Mouse (Mus musculus): ENCODE results near the gene Snap91. TPM values are rescaled to one million over a fixed set of nuclear protein-coding genes. Genes with fewer than 3 reads are reported as not detected.

The Snap91 gene
- polyA plus RNA-seq, 1 experiment = 0.18 TPM

DNA sequence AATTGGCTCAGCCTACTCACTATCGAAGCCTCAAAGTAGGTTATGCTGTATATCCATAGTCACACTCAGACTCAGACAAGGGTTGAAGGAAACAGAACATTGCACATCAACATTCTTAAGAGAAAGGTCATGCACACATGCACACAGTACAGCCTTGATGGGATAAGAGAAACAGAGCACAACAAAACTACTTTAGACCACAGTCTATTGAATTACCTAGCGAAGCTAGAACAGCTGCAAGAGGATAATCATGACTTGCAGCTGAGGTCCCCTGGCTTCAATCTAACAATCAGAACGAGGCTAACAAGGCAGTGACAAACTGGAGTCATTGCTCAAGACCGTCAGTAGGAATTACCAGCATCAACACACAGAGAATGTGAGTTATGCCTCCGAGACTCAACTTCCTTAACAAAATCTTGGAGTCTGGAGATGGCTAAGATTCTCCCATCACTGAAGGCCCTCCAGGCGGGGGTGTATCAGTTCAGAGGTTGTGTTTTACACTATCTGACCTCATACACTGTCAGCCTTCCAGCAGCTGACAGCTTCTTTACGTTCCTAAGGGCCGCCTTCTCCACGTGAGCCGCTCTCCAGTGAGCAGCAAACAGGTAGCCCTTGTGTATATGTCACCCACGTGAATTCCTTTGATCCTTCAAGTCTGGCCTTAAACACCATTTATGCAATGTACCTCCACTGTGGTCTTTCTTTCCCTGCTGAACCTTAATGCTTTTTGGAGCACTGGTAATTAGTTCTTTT, 10.7 kb downstream of the Snap91 start:
- WGBS = 56% methylated on average over 11 of the region's 11 CpGs
- no peak overlapping the region for H3K4me3 ChIP-seq (replicated peaks; ENCODE audit: extremely low read depth, low read depth, low read length)
- TF ChIP-seq CTCF (IDR thresholded peaks at IDR 0.05; ENCODE audit: insufficient read depth, low read length) (no peak), POLR2A (IDR thresholded peaks at IDR 0.05; ENCODE audit: borderline replicate concordance, extremely low read depth, low read depth, low read length) (no peak)
- no peaks in the 10 kb centered on the region for H3K4me1 ChIP-seq (ENCODE audit: control insufficient read depth, insufficient read depth, low read length)
- no peak for DNase-seq

DNA sequence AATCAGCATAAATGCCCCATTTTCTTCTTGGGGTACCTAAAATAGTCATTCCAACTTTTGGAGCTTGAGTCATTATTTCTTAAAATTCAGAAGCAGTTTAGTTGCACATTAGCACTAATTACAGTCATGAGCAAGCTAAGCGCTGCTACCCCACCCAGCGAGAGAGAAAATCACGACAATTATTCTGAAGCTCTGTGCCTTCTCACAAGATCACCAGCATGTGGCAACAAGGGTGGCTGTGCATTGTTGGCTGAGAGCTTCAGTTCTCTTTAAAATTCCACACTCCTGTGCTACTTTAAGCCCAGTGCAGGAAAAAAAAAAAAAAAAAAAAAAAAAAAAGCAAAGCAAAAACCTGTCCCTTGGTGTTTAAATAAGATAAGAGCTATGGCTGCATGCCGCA, 22.4 kb downstream of the Snap91 start:
- TF ChIP-seq POLR2A (IDR thresholded peaks at IDR 0.05; ENCODE audit: borderline replicate concordance, extremely low read depth, low read depth, low read length) (no peak), CTCF (IDR thresholded peaks at IDR 0.05; ENCODE audit: insufficient read depth, low read length) (no peak)
- 79% methylated on average over 4 of the region's 4 CpGs for WGBS
- DNase-seq = no peak
- Histone ChIP-seq H3K4me1 (ENCODE audit: control insufficient read depth, insufficient read depth, low read length) (no peaks in the 10 kb centered on the region), H3K4me3 (replicated peaks; ENCODE audit: extremely low read depth, low read depth, low read length) (no peak overlapping the region)

DNA sequence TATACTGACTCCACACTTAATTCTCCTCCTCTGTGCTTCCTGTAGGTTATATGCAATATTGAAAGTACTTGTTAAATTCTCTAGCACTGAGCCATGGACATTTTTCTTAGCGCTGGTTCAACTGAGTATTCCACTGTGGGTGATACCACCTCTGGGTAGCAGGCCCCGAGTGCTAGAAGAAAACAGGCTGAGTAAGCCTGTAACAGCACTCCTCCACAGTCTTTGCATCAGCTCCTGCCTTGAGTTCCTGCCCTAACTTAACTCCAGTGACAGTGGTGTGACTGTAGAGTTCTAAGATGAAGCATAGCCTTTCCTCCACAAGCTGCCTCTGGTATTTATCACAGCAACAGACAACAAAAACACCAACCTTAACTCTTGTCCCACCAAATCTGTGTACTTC, 22.8 kb downstream of the Snap91 start:
- no peak for DNase-seq
- no peak overlapping the region for H3K4me3 ChIP-seq (replicated peaks; ENCODE audit: extremely low read depth, low read depth, low read length)
- no peaks in the 10 kb centered on the region for H3K4me1 ChIP-seq (ENCODE audit: control insufficient read depth, insufficient read depth, low read length)
- no peak for TF ChIP-seq CTCF (IDR thresholded peaks at IDR 0.05; ENCODE audit: insufficient read depth, low read length)
- no peak for TF ChIP-seq POLR2A (IDR thresholded peaks at IDR 0.05; ENCODE audit: borderline replicate concordance, extremely low read depth, low read depth, low read length)
- WGBS = 80% methylated on average over 2 of the region's 2 CpGs

DNA sequence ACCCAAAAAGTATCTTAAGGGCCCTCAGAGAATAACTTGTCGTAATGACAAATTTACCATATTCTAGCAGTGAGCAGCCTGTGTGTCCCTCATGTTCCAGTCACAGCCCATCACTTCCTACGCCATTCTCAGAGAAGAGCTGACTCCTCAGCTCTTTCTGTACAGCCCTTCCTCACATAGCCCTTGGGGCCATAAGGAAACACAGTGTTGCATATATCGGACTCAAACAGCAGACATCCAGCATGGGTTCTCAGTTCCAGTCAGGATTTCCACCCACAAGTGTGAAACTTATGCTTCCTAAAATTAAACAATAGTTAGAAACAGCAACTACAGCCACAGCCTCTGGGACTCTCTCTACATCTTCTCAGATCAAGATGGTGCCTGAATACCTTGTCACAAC, 27.6 kb downstream of the Snap91 start:
- 91% methylated on average over 3 of the region's 3 CpGs for WGBS
- TF ChIP-seq POLR2A (IDR thresholded peaks at IDR 0.05; ENCODE audit: borderline replicate concordance, extremely low read depth, low read depth, low read length) = no peak
- TF ChIP-seq CTCF (IDR thresholded peaks at IDR 0.05; ENCODE audit: insufficient read depth, low read length) = no peak

DNA sequence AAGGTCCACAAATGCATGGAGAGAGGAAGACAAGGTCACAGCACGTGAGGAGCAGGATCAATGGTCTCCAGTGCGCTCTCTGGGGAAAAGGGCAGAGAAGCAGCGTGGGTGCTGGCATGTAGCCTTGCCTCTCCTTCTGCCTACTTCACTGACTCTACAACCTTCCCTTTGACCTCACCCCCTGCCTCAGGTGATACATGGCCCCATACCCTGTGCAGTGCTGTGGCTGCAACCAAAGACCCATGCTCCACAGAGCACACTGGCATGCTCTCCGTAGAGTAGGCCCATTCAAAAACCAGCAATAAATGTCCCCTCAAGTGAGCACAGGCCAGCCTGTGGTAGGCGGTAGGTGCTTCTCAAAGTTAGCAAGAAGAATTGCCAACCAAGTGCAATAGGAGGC, 28.8 kb downstream of the Snap91 start:
- TF ChIP-seq POLR2A (IDR thresholded peaks at IDR 0.05; ENCODE audit: borderline replicate concordance, extremely low read depth, low read depth, low read length) (no peak), CTCF (IDR thresholded peaks at IDR 0.05; ENCODE audit: insufficient read depth, low read length) (no peak)
- WGBS = 89% methylated on average over 5 of the region's 5 CpGs
- Histone ChIP-seq H3K4me3 (replicated peaks; ENCODE audit: extremely low read depth, low read depth, low read length) (no peak overlapping the region), H3K4me1 (ENCODE audit: control insufficient read depth, insufficient read depth, low read length) (no peaks in the 10 kb centered on the region)
- DNase-seq = no peak

More for the DNA sequence above, 27.6 kb downstream of the Snap91 start:
- H3K4me1 ChIP-seq (ENCODE audit: control insufficient read depth, insufficient read depth, low read length) = no peaks in the 10 kb centered on the region
- DNase-seq = no peak
- no peak overlapping the region for H3K4me3 ChIP-seq (replicated peaks; ENCODE audit: extremely low read depth, low read depth, low read length)

DNA sequence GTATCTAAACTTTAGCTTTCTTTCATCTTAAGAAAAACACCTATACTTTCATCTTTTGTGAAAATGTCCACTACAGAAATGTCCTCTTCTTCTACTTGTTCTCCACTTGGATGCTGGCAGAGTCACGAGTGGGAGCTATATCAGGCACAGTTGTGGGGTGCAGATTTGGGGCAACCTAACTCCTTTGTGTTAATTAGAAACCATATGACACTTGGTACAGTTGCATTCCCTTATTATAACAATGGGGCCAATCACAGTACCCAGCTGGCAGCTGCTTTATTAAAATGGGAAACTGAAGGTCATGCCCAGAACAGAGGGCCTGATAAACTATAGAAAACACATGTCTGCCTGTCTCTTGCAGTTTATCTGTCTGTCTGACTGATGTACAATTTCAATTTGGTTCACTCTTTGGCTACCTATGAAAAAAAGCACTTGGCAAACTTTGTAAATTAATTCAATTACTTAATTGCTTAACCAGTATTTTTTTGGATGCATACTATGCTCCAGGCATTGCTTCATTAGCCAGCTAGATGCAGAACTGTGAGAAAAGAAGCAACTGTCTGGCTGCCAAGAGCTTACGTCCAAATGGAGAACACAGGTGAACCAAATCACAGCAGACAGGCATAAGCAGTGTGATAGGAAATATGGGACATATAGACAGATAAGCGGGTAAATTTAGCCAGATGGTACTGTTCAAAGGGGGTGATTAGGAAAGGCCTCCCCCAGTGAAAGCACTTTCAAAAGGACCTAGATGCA, 29.8 kb downstream of the Snap91 start:
- Histone ChIP-seq H3K4me1 (ENCODE audit: control insufficient read depth, insufficient read depth, low read length) (no peaks in the 10 kb centered on the region), H3K4me3 (replicated peaks; ENCODE audit: extremely low read depth, low read depth, low read length) (no peak overlapping the region)
- WGBS = 68% methylated on average over 3 of the region's 3 CpGs
- no peak for DNase-seq
- no peak for TF ChIP-seq CTCF (IDR thresholded peaks at IDR 0.05; ENCODE audit: insufficient read depth, low read length)
- no peak for TF ChIP-seq POLR2A (IDR thresholded peaks at IDR 0.05; ENCODE audit: borderline replicate concordance, extremely low read depth, low read depth, low read length)

DNA sequence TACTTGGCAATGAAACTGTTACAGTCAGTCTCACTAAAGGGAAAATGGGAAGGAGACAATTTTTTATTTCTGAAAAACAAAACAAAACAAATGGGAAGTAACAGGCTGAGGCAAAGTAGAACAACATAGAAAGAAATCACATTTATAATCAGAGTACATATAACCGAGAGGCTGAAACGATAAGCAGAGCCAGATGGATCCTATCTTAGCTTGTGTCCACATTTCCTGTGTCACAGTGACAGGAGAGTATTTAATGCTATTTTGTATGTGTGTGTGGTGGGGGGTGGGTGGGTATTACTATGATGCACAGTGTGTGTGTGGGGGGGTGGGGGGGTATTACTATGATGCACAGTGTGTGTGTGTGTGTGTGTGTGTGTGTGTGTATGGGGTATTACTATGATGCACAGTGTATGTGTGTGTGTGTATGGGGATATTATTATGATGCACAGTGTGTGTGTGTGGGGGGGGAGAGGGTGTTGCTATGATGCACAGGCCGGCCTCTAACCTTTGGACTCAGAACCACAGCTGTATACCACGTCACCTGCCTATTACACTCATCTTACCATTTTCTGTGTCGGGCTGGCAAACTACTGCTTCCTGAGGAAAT, 36.6 kb downstream of the Snap91 start:
- DNase-seq = no peak
- Histone ChIP-seq H3K4me1 (ENCODE audit: control insufficient read depth, insufficient read depth, low read length) (no peaks in the 10 kb centered on the region), H3K4me3 (replicated peaks; ENCODE audit: extremely low read depth, low read depth, low read length) (no peak overlapping the region)
- 69% methylated on average over 5 of the region's 5 CpGs for WGBS
- TF ChIP-seq POLR2A (IDR thresholded peaks at IDR 0.05; ENCODE audit: borderline replicate concordance, extremely low read depth, low read depth, low read length) (no peak), CTCF (IDR thresholded peaks at IDR 0.05; ENCODE audit: insufficient read depth, low read length) (no peak)

DNA sequence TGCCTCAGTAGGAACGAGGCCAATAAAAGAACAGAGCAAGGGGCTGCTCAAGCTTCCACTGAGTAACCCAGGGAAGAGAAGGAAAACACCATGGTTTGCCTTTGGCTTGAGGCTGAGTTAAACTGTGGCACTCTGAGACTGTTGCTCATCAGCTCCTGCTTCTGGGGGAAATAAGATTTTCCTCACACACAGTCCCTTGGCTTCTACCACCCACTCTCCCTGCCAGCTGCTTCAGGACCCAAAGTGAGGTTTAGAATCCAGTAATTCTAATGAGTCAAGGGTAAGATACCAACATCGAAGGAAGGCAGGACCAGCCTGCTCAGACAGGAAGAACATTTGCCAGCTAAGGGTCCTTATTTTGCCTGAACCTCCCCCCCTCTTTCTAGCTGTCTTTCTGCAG, 50.7 kb downstream of the Snap91 start:
- Histone ChIP-seq H3K4me3 (replicated peaks; ENCODE audit: extremely low read depth, low read depth, low read length) (no peak overlapping the region), H3K4me1 (ENCODE audit: control insufficient read depth, insufficient read depth, low read length) (no peaks in the 10 kb centered on the region)
- TF ChIP-seq POLR2A (IDR thresholded peaks at IDR 0.05; ENCODE audit: borderline replicate concordance, extremely low read depth, low read depth, low read length) (no peak), CTCF (IDR thresholded peaks at IDR 0.05; ENCODE audit: insufficient read depth, low read length) (no peak)
- 66% methylated on average over 2 of the region's 2 CpGs for WGBS
- DNase-seq = no peak

DNA sequence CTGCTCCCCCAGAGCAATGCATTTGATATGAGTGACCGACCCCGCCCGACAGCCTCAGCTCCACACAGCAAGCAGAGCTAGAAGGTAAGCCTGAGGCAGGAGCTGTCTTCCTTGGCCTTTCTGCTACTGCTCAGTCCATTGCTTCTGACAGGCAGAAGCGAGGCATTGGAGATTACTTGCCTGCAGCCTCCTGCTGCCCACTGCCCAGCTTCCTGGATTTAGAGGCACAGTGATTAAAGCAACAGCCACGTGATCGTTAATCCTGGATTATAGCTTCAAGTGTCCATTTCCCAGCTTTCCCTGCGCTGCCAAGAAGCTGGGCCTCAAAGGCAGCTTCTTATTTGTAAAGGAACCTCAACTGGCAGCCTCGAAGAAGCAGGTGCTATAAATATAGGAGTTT, 51.4 kb downstream of the Snap91 start:
- TF ChIP-seq POLR2A (IDR thresholded peaks at IDR 0.05; ENCODE audit: borderline replicate concordance, extremely low read depth, low read depth, low read length) (no peak), CTCF (IDR thresholded peaks at IDR 0.05; ENCODE audit: insufficient read depth, low read length) (no peak)
- DNase-seq = no peak
- Histone ChIP-seq H3K4me1 (ENCODE audit: control insufficient read depth, insufficient read depth, low read length) (no peaks in the 10 kb centered on the region), H3K4me3 (replicated peaks; ENCODE audit: extremely low read depth, low read depth, low read length) (no peak overlapping the region)
- WGBS = 64% methylated on average over 8 of the region's 8 CpGs
